Mouse (Mus musculus): Measurements from ENCODE around the gene Cyp8b1. TPM values are rescaled to one million over a fixed set of nuclear protein-coding genes. Genes with fewer than 3 reads are reported as not detected.

Gene Cyp8b1
- total and polyA plus RNA-seq, 2 experiments from 2014 or later = not detected

DNA sequence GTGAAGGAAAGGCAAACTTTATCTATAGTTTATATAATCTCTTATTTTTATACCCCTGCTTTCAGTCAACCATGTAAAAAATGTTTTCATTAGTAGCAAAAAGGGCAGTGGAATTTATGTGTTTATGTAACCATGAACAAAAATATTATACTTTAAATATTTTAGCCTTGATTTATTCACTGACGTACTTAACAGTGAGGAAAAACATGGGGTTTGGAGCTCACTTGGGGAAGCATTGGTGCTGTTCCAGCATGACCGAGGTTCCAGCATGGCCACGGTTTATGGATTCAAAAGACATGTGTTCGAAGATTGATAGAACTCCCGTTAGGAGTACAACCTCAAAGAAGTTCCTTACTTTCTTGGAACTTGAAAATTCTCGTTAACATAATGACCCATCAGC is 47.9 kb downstream of the Cyp8b1 start:
- 89% methylated on average over 6 of the region's 6 CpGs for WGBS
- Histone ChIP-seq H3K27ac (ENCODE audit: low read depth, low read length) (no peak overlapping the region), H3K9ac (replicated peaks; ENCODE audit: low read length, poor library complexity, severe bottlenecking) (no peak overlapping the region), H3K9me3 (ENCODE audit: low read length) (no peaks in the 10 kb centered on the region), H3K4me3 (ENCODE audit: low read depth, low read length) (no peak overlapping the region), H3K27me3 (ENCODE audit: insufficient read depth, low read length) (no peaks in the 10 kb centered on the region), H3K36me3 (ENCODE audit: insufficient read depth, low read length) (no peaks in the 10 kb centered on the region), H3K4me2 (ENCODE audit: low read depth, low read length, poor library complexity, severe bottlenecking) (no peak overlapping the region), H3K4me1 (ENCODE audit: insufficient read depth, low read length) (no peaks in the 10 kb centered on the region)
- ATAC-seq (ENCODE audit: low FRiP score) = no peak
- DNase-seq (ENCODE audit: low spot score) = no peak
- TF ChIP-seq CTCF (IDR thresholded peaks at IDR 0.05) = no peak

DNA sequence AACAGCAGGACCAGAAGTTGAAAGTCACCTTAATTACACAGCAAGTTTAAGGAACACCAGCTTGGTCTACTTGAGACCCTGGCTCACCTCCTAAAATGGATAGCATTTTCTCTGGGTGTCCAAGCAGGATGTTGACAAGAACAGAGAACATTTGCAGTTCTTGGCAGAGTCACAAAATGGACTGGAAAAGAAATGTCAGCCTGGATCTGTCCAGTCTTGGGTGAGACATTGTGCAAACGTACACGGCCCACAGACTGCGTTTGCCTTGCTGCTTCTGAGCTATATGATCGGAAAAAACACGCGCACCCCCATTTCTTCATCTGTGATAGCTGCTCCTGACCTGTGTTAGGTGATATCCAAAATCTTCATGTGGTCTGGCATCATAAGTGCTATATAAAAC is 48.5 kb downstream of the Cyp8b1 start:
- Histone ChIP-seq H3K27ac (ENCODE audit: low read depth, low read length) (no peak overlapping the region), H3K9ac (replicated peaks; ENCODE audit: low read length, poor library complexity, severe bottlenecking) (no peak overlapping the region), H3K4me1 (ENCODE audit: insufficient read depth, low read length) (no peaks in the 10 kb centered on the region), H3K9me3 (ENCODE audit: low read length) (no peaks in the 10 kb centered on the region), H3K4me2 (ENCODE audit: low read depth, low read length, poor library complexity, severe bottlenecking) (no peak overlapping the region), H3K27me3 (ENCODE audit: insufficient read depth, low read length) (no peaks in the 10 kb centered on the region), H3K36me3 (ENCODE audit: insufficient read depth, low read length) (no peaks in the 10 kb centered on the region), H3K4me3 (ENCODE audit: low read depth, low read length) (no peak overlapping the region)
- WGBS = 91% methylated on average over 6 of the region's 6 CpGs
- DNase-seq (ENCODE audit: low spot score) (no peak), ATAC-seq (ENCODE audit: low FRiP score) (no peak)
- no peak for TF ChIP-seq CTCF (IDR thresholded peaks at IDR 0.05)

DNA sequence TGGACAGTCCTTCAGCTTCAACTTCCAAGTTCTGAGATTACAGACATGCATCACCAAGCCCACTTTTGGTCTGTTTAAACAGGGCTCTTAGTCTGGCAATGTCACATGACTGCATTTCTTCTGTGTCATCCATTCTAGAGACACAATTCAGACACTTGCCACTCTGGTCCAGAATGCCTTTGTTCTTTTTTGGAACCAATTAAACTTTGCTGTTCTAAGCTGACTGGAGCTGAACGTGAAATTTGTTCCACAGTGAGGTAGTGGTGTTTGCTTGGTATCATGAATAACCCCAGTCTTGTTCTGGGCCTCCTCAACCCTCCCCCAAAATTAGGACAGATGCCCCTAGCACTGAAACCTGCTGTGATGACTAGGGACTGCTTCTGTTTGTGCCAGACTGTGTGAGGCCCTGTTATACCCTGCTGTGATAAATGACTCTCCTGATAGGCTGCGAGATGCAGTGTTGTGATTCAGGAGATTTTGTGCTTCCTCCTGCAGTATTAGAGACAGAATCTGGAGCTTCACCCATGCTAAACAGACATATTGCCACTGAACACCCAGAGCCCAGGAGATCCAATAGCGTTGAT is 50.6 kb downstream of the Cyp8b1 start:
- Histone ChIP-seq H3K9ac (replicated peaks; ENCODE audit: low read length, poor library complexity, severe bottlenecking) (no peak overlapping the region), H3K27ac (ENCODE audit: low read depth, low read length) (no peak overlapping the region), H3K4me1 (ENCODE audit: insufficient read depth, low read length) (no peaks in the 10 kb centered on the region), H3K27me3 (ENCODE audit: insufficient read depth, low read length) (no peaks in the 10 kb centered on the region), H3K4me3 (ENCODE audit: low read depth, low read length) (no peak overlapping the region), H3K36me3 (ENCODE audit: insufficient read depth, low read length) (no peaks in the 10 kb centered on the region), H3K4me2 (ENCODE audit: low read depth, low read length, poor library complexity, severe bottlenecking) (no peak overlapping the region), H3K9me3 (ENCODE audit: low read length) (no peaks in the 10 kb centered on the region)
- ATAC-seq (ENCODE audit: low FRiP score) = no peak
- TF ChIP-seq CTCF (IDR thresholded peaks at IDR 0.05) = no peak
- peak; percentile 22 for DNase-seq (ENCODE audit: low spot score)
- 43% methylated on average over 3 of the region's 3 CpGs for WGBS

DNA sequence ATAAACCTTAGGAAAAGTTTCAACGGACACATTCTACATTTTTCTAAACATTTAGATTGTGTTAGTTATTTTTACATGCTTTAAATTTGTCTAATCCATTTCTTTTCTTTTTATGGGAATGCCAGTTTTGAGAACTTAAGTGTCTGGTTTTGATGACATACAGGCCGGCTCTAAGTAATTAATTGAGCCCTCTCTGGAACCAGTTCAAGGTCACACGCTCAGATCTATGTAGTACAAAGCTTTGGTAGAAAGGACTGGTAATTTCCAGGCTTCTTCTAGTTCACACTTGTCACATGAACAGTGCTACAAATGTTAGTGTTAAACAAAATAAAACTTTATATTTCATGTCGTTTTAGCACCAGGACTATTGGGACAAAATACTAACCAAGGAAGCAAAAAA is 51.3 kb downstream of the Cyp8b1 start:
- Histone ChIP-seq H3K9me3 (ENCODE audit: low read length) (no peaks in the 10 kb centered on the region), H3K4me3 (ENCODE audit: low read depth, low read length) (no peak overlapping the region), H3K4me2 (ENCODE audit: low read depth, low read length, poor library complexity, severe bottlenecking) (no peak overlapping the region), H3K27ac (ENCODE audit: low read depth, low read length) (no peak overlapping the region), H3K4me1 (ENCODE audit: insufficient read depth, low read length) (no peaks in the 10 kb centered on the region), H3K9ac (replicated peaks; ENCODE audit: low read length, poor library complexity, severe bottlenecking) (no peak overlapping the region), H3K36me3 (ENCODE audit: insufficient read depth, low read length) (no peaks in the 10 kb centered on the region), H3K27me3 (ENCODE audit: insufficient read depth, low read length) (no peaks in the 10 kb centered on the region)
- ATAC-seq (ENCODE audit: low FRiP score) (no peak), DNase-seq (ENCODE audit: low spot score) (no peak)
- TF ChIP-seq CTCF (IDR thresholded peaks at IDR 0.05) = no peak
- 78% methylated on average over 4 of the region's 4 CpGs for WGBS

Other genes with a start within 250 kb of the Cyp8b1 start
- 26.9 and 34.3 TPM in 2 replicates for gene Sec22c, start 210.8 kb downstream of the Cyp8b1 start, total RNA-seq (2014; rRNA removed)
- 30.5 and 34.4 TPM in 2 replicates for gene Sec22c, start 210.8 kb downstream of the Cyp8b1 start, polyA plus RNA-seq (2015; fragmentation: Nextera tagmentation; extraction: Ambion mirVana)
- 51.4 and 59.6 TPM in 2 replicates for gene Ss18l2, start 206.0 kb downstream of the Cyp8b1 start, total RNA-seq (2014; rRNA removed)
- 204 and 218 TPM in 2 replicates for gene Ss18l2, start 206.0 kb downstream of the Cyp8b1 start, polyA plus RNA-seq (2015; fragmentation: Nextera tagmentation; extraction: Ambion mirVana)
- gene Nktr, start 197.1 kb downstream of the Cyp8b1 start, total RNA-seq (2014; rRNA removed) = 71.4 and 112 TPM in 2 replicates
- 42.1 and 50.7 TPM in 2 replicates for gene Nktr, start 197.1 kb downstream of the Cyp8b1 start, polyA plus RNA-seq (2015; fragmentation: Nextera tagmentation; extraction: Ambion mirVana)
- 55.4 and 59.7 TPM in 2 replicates for gene Zfp651, start 157.0 kb downstream of the Cyp8b1 start, total RNA-seq (2014; rRNA removed)
- 21.3 and 22.8 TPM in 2 replicates for gene Zfp651, start 157.0 kb downstream of the Cyp8b1 start, polyA plus RNA-seq (2015; fragmentation: Nextera tagmentation; extraction: Ambion mirVana)
- gene Klhl40, start 138.7 kb downstream of the Cyp8b1 start, total RNA-seq (2014; rRNA removed) = 1.3 and 1.7 TPM in 2 replicates
- gene Klhl40, start 138.7 kb downstream of the Cyp8b1 start, polyA plus RNA-seq (2015; fragmentation: Nextera tagmentation; extraction: Ambion mirVana) = 2.9 and 3.2 TPM in 2 replicates
- 1.2 and 1.5 TPM in 2 replicates for gene Hhatl, start 123.8 kb downstream of the Cyp8b1 start, total RNA-seq (2014; rRNA removed)
- gene Hhatl, start 123.8 kb downstream of the Cyp8b1 start, polyA plus RNA-seq (2015; fragmentation: Nextera tagmentation; extraction: Ambion mirVana) = 0.64 and 0.99 TPM in 2 replicates
- 2.8 and 3.0 TPM in 2 replicates for gene Ccdc13, start 76.8 kb downstream of the Cyp8b1 start, total RNA-seq (2014; rRNA removed)
- 4.1 and 4.8 TPM in 2 replicates for gene Ccdc13, start 76.8 kb downstream of the Cyp8b1 start, polyA plus RNA-seq (2015; fragmentation: Nextera tagmentation; extraction: Ambion mirVana)
- gene Higd1a, start 57.9 kb downstream of the Cyp8b1 start, total RNA-seq (2014; rRNA removed) = 30.6 and 42.8 TPM in 2 replicates
- gene Higd1a, start 57.9 kb downstream of the Cyp8b1 start, polyA plus RNA-seq (2015; fragmentation: Nextera tagmentation; extraction: Ambion mirVana) = 179 and 182 TPM in 2 replicates
- gene Ackr2, start 17.9 kb downstream of the Cyp8b1 start, total RNA-seq (2014; rRNA removed) = 1.7 and 3.0 TPM in 2 replicates
- 0.78 and 0.96 TPM in 2 replicates for gene Ackr2, start 17.9 kb downstream of the Cyp8b1 start, polyA plus RNA-seq (2015; fragmentation: Nextera tagmentation; extraction: Ambion mirVana)
- 2.5 and 4.8 TPM in 2 replicates for gene Fam198a, start 34.7 kb upstream of the Cyp8b1 start, total RNA-seq (2014; rRNA removed)
- gene Fam198a, start 34.7 kb upstream of the Cyp8b1 start, polyA plus RNA-seq (2015; fragmentation: Nextera tagmentation; extraction: Ambion mirVana) = 1.9 and 2.1 TPM in 2 replicates
- 49.7 and 53.4 TPM in 2 replicates for gene Pomgnt2, start 80.8 kb upstream of the Cyp8b1 start, total RNA-seq (2014; rRNA removed)
- 38.5 and 41.8 TPM in 2 replicates for gene Pomgnt2, start 80.8 kb upstream of the Cyp8b1 start, polyA plus RNA-seq (2015; fragmentation: Nextera tagmentation; extraction: Ambion mirVana)
- gene Snrk, start 201.0 kb upstream of the Cyp8b1 start, total RNA-seq (2014; rRNA removed) = 90.5 and 101 TPM in 2 replicates
- gene Snrk, start 201.0 kb upstream of the Cyp8b1 start, polyA plus RNA-seq (2015; fragmentation: Nextera tagmentation; extraction: Ambion mirVana) = 77.2 and 79.9 TPM in 2 replicates

All from midbrain, postnatal 0 days (tissue).